Mouse (Mus musculus): ENCODE measurements around the gene Neu3. TPM values are rescaled to one million over a fixed set of nuclear protein-coding genes. Genes with fewer than 3 reads are reported as not detected.

Gene Neu3
- polyA plus RNA-seq, 1 experiment, result 2.2 TPM

GRCm38 (mm10) chr7:99795192-99795981 lies 32.8 kb downstream of the Neu3 start:
- no peaks in the 10 kb centered on the region for H3K4me1 ChIP-seq (ENCODE audit: control insufficient read depth, insufficient read depth, low read length)
- 13% methylated on average over 17 of the region's 17 CpGs for WGBS
- no peaks in the 10 kb centered on the region for H3K36me3 ChIP-seq (ENCODE audit: control insufficient read depth, insufficient read depth, low read length)
- no peak overlapping the region for H3K27ac ChIP-seq (ENCODE audit: insufficient read depth, low read depth, low read length)
- no peak for TF ChIP-seq CTCF (conservative IDR thresholded peaks at IDR 0.05; ENCODE audit: insufficient read depth, insufficient read length, low read depth, low read length)
- no peak for TF ChIP-seq POLR2A (IDR thresholded peaks at IDR 0.05; ENCODE audit: low read depth, low read length)
- H3K4me3 ChIP-seq (ENCODE audit: insufficient read depth, low read depth, low read length), result no peak overlapping the region
- H3K27me3 ChIP-seq (replicated peaks; ENCODE audit: control insufficient read depth, insufficient read depth, low read length), result no peaks in the 10 kb centered on the region
- DNase-seq, result no peak

GRCm38 (mm10) chr7:99794096-99794495 lies 34.1 kb downstream of the Neu3 start:
- Histone ChIP-seq H3K27me3 (replicated peaks; ENCODE audit: control insufficient read depth, insufficient read depth, low read length) (no peaks in the 10 kb centered on the region), H3K4me1 (ENCODE audit: control insufficient read depth, insufficient read depth, low read length) (no peaks in the 10 kb centered on the region), H3K36me3 (ENCODE audit: control insufficient read depth, insufficient read depth, low read length) (no peaks in the 10 kb centered on the region), H3K27ac (ENCODE audit: insufficient read depth, low read depth, low read length) (no peak overlapping the region), H3K4me3 (ENCODE audit: insufficient read depth, low read depth, low read length) (no peak overlapping the region)
- 42% methylated on average over 2 of the region's 2 CpGs for WGBS
- no peak for DNase-seq
- TF ChIP-seq CTCF (conservative IDR thresholded peaks at IDR 0.05; ENCODE audit: insufficient read depth, insufficient read length, low read depth, low read length), result no peak
- no peak for TF ChIP-seq POLR2A (IDR thresholded peaks at IDR 0.05; ENCODE audit: low read depth, low read length)

GRCm38 (mm10) chr7:99790816-99791215 lies 37.4 kb downstream of the Neu3 start:
- DNase-seq, result no peak
- H3K4me1 ChIP-seq (ENCODE audit: control insufficient read depth, insufficient read depth, low read length), result no peaks in the 10 kb centered on the region
- no peak overlapping the region for H3K4me3 ChIP-seq (ENCODE audit: insufficient read depth, low read depth, low read length)
- H3K27ac ChIP-seq (ENCODE audit: insufficient read depth, low read depth, low read length), result no peak overlapping the region
- 70% methylated on average over 10 of the region's 10 CpGs for WGBS
- no peaks in the 10 kb centered on the region for H3K36me3 ChIP-seq (ENCODE audit: control insufficient read depth, insufficient read depth, low read length)
- TF ChIP-seq CTCF (conservative IDR thresholded peaks at IDR 0.05; ENCODE audit: insufficient read depth, insufficient read length, low read depth, low read length) (no peak), POLR2A (IDR thresholded peaks at IDR 0.05; ENCODE audit: low read depth, low read length) (no peak)
- H3K27me3 ChIP-seq (replicated peaks; ENCODE audit: control insufficient read depth, insufficient read depth, low read length), result no peaks in the 10 kb centered on the region

GRCm38 (mm10) chr7:99788563-99788962 lies 39.7 kb downstream of the Neu3 start:
- Histone ChIP-seq H3K27me3 (replicated peaks; ENCODE audit: control insufficient read depth, insufficient read depth, low read length) (no peaks in the 10 kb centered on the region), H3K27ac (ENCODE audit: insufficient read depth, low read depth, low read length) (no peak overlapping the region), H3K36me3 (ENCODE audit: control insufficient read depth, insufficient read depth, low read length) (no peaks in the 10 kb centered on the region), H3K4me3 (ENCODE audit: insufficient read depth, low read depth, low read length) (no peak overlapping the region), H3K4me1 (ENCODE audit: control insufficient read depth, insufficient read depth, low read length) (no peaks in the 10 kb centered on the region)
- no peak for TF ChIP-seq CTCF (conservative IDR thresholded peaks at IDR 0.05; ENCODE audit: insufficient read depth, insufficient read length, low read depth, low read length)
- TF ChIP-seq POLR2A (IDR thresholded peaks at IDR 0.05; ENCODE audit: low read depth, low read length), result no peak
- 61% methylated on average over 5 of the region's 5 CpGs for WGBS
- DNase-seq, result no peak

- 50% methylated on average over 2 of the region's 2 CpGs for WGBS
- no peaks in the 10 kb centered on the region for H3K4me1 ChIP-seq (ENCODE audit: control insufficient read depth, insufficient read depth, low read length)
These were observed 40.3 kb downstream of the Neu3 start for GRCm38 (mm10) chr7:99787935-99788334.

GRCm38 (mm10) chr7:99786774-99787173 lies 41.4 kb downstream of the Neu3 start:
- H3K4me1 ChIP-seq (ENCODE audit: control insufficient read depth, insufficient read depth, low read length), result no peaks in the 10 kb centered on the region
- H3K27ac ChIP-seq (ENCODE audit: insufficient read depth, low read depth, low read length), result no peak overlapping the region
- TF ChIP-seq POLR2A (IDR thresholded peaks at IDR 0.05; ENCODE audit: low read depth, low read length), result no peak
- no peak for TF ChIP-seq CTCF (conservative IDR thresholded peaks at IDR 0.05; ENCODE audit: insufficient read depth, insufficient read length, low read depth, low read length)
- no peaks in the 10 kb centered on the region for H3K36me3 ChIP-seq (ENCODE audit: control insufficient read depth, insufficient read depth, low read length)
- H3K4me3 ChIP-seq (ENCODE audit: insufficient read depth, low read depth, low read length), result no peak overlapping the region
- WGBS, result 92% methylated on average over 3 of the region's 3 CpGs
- H3K27me3 ChIP-seq (replicated peaks; ENCODE audit: control insufficient read depth, insufficient read depth, low read length), result no peaks in the 10 kb centered on the region
- no peak for DNase-seq

More at GRCm38 (mm10) chr7:99787935-99788334, 40.3 kb downstream of the Neu3 start:
- H3K27me3 ChIP-seq (replicated peaks; ENCODE audit: control insufficient read depth, insufficient read depth, low read length), result no peaks in the 10 kb centered on the region
- no peaks in the 10 kb centered on the region for H3K36me3 ChIP-seq (ENCODE audit: control insufficient read depth, insufficient read depth, low read length)
- no peak for TF ChIP-seq POLR2A (IDR thresholded peaks at IDR 0.05; ENCODE audit: low read depth, low read length)
- no peak for DNase-seq
- no peak overlapping the region for H3K4me3 ChIP-seq (ENCODE audit: insufficient read depth, low read depth, low read length)
- H3K27ac ChIP-seq (ENCODE audit: insufficient read depth, low read depth, low read length), result no peak overlapping the region

GRCm38 (mm10) chr7:99785553-99785952 lies 42.7 kb downstream of the Neu3 start:
- Histone ChIP-seq H3K27ac (ENCODE audit: insufficient read depth, low read depth, low read length) (no peak overlapping the region), H3K27me3 (replicated peaks; ENCODE audit: control insufficient read depth, insufficient read depth, low read length) (no peaks in the 10 kb centered on the region), H3K4me1 (ENCODE audit: control insufficient read depth, insufficient read depth, low read length) (no peaks in the 10 kb centered on the region), H3K4me3 (ENCODE audit: insufficient read depth, low read depth, low read length) (no peak overlapping the region), H3K36me3 (ENCODE audit: control insufficient read depth, insufficient read depth, low read length) (no peaks in the 10 kb centered on the region)
- no peak for DNase-seq
- WGBS, result 89% methylated on average over 3 of the region's 3 CpGs
- TF ChIP-seq POLR2A (IDR thresholded peaks at IDR 0.05; ENCODE audit: low read depth, low read length) (no peak), CTCF (conservative IDR thresholded peaks at IDR 0.05; ENCODE audit: insufficient read depth, insufficient read length, low read depth, low read length) (no peak)

Measured in kidney, adult 2 months (tissue).